Mouse (Mus musculus) kidney, postnatal 10 days (tissue): ENCODE results near the gene Tmem127.
"Not testable (repeated sequence)": the region's sequence is repeated elsewhere in the genome, so short reads cannot be mapped to it uniquely, and the experiment has no call there.

ENCODE experiments used
- DNase-seq: peaks from one replicate; pipeline ENCODE4 v3.0.0; 2021; ENCODE audit warnings: mixed read lengths

Tmem127 gene

DNA sequence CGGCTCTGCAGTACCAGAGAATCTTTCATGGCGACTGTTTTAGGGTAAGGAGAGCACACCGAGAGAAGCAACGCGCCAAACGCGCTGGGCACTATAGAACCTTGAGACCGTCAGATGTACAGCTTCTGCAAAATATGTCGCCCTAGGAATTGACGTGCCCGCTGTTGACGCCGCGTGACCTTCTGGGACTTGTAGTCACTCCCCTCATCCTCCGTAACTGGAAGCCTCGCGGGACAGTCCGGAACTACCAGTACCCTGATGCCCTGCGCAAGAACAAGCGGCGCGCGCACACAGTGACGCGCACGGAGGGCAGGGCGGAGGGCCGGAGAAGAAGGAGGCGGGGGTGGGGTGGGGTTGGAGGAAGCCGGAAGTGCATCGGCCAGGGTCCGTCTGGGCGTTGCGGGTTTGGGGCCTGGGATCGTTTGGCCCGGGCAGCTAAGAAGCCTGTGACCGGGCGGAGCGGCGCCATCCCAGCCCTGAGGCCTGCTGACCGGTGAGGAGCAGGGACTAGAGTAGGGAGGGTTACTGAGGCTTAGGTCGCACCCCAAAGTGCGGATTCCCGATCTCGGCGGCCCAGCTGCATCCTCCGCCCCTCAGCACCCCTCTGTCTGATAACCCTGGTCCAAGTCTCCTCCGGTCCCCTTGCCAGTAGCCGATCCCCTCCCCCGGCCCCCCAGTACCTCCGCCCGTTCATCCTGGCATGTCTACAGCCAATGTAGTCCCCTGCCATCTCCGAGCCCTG lies at the start of gene Tmem127, which contains the start of gene Ciao1:
Tmem127 (plus strand) TSS at position 317 of the 742 bp plus-strand sequence.
Ciao1 (minus strand) TSS at position 225 of the 742 bp plus-strand sequence.
- peak; percentile 99 for DNase-seq

DNA sequence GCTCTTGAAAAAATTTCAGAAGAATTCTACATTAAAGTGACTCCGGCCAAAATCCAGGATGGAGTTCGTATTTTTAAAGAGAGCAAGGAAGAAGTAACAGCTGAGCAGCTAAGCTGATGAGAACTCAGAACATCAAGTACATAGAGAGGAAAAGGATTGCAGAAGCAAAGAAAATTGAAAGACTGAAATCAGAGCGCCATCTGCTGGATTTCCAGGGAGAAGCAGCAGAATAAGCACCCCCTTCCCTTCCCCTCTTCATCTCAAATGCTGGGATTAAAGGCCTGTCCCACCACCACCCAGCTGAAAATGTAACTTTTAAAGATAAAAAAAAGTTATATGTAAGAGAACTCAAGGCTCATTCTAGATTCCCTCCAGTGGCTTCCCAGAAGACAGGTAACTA lies 42.8 kb upstream of the Tmem127 start:
- DNase-seq: peak; percentile 71

DNA sequence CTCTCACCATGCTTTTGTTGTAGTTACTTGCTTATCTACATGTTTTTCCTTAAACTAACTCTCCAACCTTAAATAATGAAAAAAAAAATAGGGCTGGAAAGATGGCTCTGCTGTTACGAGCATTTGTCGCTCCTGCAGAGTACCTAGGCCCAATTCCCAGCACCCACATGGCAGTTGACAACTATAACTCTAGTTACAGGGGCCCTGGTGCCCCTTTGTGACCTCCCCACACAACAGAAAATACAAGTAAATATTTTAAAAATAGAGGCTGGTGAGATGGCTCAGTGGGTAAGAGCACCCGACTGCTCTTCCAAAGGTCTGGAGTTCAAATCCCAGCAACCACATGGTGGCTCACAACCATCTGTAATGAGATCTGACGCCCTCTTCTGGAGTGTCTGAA lies 41.8 kb upstream of the Tmem127 start:
- DNase-seq: not testable (repeated sequence)

DNA sequence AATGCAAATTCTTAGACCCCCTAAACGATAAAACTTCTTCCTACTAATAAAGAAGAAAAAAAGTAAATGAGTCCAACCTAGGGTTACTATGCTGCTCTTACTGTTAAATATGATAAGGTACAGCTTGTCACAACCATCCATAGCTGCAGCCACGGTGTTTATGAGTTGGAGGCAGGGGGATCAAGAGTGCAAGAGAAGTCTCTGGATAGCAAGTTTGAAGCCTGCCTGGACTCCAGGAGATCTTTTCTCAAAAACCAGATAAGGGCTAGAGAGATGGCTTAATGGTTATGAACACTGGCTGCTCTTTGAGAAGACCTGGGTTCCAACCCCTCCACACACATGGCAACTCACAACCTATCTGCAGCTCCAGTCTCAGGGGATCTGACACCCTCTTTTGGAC lies 40.8 kb upstream of the Tmem127 start:
- DNase-seq: no peak

DNA sequence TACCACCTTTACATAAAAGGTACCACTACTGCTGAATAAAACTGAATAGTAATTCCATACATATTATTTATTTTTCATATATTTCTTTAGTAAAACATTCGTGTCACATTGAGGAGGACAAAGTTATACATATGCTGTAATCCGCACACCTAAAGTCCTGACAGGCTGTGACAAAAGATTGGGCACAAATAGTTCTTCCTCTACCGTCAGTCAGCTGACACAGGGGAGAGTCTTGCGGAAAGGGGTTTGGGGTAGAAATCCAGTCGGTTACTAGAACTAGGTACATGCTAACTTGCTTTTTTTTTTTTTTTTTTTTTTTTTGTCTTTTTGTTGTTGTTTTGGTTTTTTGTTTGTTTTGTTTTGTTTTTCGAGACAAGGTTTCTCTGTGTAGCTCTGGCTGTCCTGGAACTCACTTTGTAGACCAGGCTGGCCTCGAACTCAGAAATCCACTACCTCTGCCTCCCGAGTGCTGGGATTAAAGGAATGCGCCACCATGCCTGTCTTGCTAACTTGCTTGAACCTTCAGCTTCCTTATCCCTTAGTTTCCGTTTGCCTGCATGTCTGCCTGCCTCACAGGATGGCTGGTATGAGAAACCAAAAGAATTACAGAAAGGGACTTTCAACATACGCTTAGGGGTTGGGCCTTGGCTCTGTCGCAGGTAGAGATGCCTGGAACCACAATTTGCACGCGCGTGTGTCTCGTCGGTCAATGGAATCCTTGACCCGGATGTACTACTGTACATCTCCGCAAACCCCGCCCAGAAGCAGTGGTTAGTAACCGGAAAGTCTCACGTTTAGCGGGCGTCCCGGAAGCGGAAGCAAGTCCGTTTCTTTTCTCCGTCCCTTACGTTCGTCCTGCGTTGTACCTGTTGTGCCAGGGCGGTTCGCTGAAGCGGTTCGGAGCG lies 39.9 kb upstream of the Tmem127 start, which contains the start of the genes 1810024B03Rik and Snrnp200:
1810024B03Rik (minus strand) TSS at position 734 of the 905 bp plus-strand sequence.
Snrnp200 (plus strand) TSS at position 840 of the 905 bp plus-strand sequence.
- DNase-seq: peak; percentile 96

DNA sequence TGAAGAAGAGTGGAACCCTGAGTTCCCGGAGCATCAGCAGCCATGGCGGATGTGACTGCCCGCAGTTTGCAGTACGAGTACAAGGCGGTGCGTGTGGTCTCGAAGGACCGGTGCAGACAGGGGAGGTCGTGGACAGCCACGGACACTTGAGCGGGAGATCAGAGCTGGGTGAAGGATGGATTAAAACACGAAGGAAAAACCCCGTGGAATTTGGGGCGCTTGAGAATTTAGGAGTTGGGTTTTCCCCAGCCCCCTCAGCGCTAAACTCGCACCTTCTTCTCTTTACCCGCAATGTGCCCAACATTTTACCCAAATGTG lies 39.3 kb upstream of the Tmem127 start:
- DNase-seq: no peak

DNA sequence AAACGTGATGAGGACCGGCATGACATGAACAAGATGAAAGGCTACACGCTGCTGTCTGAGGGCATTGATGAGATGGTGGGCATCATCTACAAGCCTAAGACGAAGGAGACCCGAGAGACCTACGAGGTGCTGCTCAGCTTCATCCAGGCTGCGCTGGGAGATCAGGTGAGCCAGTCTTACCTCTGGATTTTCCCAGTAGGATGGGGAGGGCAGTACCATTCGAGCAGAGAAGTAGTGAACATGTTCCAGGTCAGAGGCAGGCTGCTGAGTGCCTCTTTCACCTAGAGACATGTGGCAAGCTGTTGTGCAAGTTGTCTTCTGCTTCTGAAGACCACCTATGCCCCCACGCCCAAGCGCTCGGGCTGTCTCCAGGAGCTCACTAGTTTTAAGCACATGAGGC lies 37.0 kb upstream of the Tmem127 start:
- no peak for DNase-seq

DNA sequence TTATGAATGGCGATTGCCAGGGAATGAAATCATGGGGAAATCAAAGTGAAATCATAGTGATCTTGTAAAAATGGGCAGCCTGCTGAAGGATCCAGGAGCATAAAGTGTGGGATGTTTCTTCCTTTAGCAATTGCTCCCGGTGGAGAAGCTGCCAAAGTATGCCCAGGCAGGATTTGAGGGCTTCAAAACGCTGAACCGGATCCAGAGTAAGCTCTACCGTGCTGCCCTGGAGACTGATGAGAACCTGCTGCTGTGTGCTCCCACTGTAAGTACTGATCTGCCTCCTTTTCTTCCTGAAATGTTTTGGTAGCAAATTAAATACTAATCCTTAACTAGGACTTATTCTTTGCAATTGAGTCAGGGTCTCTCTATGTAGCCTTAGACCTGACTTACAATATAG lies 30.0 kb upstream of the Tmem127 start:
- no peak for DNase-seq

DNA sequence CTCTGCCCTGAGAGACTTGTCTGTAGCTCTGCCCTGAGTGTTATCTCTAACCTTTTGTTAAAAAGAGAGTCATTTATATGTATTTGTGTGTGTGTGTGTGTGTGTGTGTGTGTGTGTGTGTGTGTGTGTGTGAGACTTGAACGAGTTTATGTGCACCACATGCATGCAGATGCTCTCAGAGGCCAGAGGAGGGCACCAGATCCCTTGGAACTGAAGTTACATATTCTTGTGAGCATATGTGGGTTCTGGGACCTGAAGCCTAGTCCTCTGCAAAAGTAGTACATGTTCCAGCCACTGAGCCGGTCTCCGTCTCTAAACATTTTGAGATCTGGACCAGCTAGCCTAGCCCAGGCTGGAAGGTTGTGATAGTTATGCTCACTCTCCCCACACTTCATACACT lies 22.4 kb upstream of the Tmem127 start:
- DNase-seq: no peak

DNA sequence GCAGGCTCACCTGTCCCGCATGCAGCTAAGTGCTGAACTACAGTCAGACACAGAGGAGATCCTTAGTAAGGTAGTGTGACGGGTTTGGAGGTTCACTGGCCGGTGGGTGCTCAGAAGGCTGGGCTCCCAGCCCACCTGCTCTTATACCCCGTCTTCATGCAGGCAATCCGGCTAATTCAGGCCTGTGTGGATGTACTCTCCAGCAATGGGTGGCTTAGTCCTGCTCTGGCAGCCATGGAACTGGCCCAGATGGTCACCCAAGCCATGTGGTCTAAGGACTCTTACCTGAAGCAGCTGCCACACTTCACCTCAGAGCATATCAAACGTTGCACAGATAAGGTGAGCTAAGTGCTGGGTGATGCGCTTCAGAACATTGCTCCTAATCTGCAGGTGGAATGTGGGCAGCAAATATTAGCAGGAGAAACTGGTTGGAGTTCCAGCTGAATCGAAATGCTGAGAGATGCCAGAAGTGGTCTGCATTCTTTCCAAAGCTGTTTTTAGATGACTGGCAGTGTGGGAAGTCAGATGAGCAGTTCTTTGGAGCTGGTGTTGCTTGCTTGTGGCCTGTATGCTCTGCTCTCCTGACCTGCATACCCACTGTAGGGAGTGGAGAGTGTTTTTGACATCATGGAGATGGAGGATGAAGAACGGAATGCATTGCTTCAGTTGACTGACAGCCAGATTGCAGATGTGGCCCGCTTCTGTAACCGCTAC lies 9.7 kb upstream of the Tmem127 start:
- DNase-seq: no peak

DNA sequence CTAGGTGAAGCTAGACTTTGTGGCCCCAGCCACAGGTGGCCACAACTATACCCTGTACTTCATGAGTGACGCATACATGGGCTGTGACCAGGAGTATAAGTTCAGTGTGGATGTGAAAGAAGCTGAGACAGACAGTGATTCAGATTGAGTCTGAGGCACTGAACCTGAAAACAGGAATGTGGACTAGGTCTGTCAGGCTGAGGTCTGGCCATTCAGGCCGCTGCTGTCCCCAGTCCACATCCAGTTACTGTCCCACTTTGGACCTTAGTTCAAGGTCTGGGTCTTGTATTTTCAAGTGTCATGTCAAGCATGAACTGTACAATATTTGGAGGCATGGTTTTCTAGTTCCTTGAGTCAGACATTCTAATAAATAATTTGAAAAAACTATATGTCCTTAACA lies 7.6 kb upstream of the Tmem127 start:
- DNase-seq: no peak

DNA sequence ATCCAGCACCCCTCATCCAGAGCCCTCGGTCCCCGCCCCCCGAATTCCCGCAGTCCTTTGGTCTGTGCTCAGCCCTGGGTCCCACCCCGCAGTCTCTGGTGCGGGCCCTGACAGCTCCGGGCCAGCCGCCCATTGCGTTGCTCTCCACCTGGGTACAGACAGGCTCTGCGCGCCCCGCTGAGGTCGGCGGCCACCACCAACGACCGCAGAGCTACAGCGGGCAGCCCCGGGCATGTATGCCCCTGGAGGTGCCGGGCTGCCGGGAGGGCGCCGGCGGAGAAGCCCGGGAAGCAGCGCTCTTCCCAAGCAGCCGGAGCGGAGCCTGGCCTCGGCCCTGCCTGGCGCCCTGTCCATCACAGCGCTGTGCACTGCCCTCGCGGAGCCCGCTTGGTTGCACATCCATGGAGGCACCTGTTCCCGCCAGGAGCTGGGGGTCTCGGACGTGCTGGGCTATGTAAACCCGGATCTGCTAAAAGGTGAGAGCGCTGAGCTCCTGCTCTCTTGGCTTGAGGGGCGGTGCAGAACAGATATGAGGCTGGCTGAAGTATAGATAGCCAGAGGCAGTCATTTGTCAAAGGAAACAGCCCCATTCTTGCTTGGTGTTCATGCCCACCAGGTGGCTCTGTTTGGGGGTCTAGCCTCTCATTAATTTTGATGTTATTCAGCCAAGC lies 761 bp downstream of the Tmem127 start:
- DNase-seq: peak; percentile 69

DNA sequence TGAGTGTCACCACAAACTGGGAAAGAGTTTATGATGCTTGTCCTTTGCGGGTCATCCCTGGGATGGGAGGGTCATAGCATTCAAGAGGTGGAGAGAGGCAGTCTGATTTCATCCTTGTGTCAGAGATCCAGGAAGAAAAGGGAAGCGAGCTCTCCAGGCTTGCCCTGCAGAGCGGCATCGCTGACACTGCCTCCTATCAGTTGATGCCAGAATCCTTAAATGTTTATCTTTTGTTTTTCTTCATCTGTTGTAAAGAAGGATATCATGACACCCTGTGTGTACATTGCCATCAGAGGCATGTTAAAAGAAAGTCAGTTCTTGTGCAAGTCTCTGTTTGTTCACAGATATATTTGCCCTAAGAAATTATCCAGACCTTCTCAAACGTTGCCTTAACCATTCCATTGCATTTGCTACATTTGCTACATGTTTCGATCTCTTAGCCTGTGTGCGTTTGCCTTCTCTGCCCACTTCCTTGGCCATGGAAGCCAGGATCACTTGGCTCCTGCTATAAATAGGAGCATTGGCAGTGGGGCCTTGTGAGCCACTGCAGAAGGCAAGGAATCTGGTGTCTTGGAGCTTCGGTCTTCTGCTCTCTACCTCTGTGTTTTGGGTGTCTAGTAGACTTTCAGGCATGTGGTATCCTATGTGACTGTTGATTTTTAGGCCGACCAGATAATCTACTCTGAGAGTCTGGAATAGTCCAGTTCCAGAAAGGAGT lies 2.7 kb downstream of the Tmem127 start:
- no peak for DNase-seq

DNA sequence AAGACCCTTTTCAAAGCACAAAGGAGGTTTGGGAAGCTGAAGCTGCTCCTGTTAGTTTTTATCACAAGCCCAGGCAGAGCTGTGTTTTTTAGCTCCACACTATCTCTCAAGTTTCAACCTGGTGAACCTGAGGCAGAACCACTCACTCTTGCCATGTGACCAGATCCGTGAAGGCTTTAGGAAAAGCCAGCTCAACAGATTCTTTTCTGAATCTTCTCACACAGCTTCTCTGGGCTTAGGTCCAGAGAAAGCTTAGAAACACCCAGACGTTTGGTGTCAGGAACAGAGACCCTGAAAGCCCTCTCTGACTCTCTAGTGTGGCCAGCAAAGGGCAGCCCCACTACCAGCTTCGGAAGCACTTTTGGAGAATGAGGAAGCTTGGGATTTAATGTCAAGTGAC lies 3.7 kb downstream of the Tmem127 start:
- no peak for DNase-seq

DNA sequence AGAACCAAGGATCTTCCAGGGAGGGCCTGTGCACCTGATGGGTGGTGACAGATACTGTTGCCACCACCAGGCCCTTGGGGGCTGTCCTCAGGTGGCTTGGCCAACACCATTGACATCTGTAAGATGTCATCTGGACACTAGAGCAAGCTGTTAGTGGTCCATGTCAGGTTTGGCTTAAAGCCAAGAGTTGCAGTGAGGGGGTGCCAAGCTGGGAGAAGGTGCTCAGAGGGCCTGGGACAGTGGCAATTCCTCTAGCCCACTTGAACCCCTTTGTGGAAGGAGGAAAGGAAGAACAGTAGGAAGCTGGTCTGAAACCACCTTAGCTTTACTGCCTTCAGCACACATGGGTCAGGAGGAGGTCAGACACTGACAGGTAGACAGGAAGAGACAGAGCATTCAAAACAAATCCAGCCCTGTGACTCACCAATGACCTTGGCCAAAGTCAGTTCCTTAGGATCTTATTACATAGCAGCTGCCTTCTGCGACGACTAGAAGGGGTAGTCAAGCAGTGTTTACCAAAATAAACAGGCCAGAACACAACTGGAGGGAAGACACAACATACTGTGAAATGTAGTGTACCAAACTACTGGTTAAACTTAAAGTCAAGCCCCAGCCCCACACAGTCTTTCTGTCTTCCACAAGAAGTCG lies 4.3 kb downstream of the Tmem127 start:
- peak; percentile 36 for DNase-seq

DNA sequence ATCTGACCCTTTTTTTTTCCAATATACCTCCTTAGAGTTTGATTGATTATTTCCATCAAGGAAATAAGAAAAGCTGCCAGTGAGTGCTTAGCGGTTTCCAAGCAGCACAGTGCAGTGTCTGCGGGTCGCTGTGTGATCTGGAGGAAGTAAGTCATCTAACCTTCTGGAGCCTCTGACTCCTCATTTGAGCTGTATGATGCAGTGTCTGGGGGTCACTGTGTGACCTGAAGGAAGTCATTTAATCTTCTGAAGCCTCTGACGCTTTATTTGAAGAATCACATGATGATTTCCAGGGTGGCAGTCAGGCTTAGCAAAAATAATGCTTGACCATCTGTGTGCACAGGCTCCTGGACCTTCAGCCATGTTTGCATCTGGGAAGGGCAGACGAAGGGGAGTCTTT lies 5.1 kb downstream of the Tmem127 start:
- peak; percentile 52 for DNase-seq

DNA sequence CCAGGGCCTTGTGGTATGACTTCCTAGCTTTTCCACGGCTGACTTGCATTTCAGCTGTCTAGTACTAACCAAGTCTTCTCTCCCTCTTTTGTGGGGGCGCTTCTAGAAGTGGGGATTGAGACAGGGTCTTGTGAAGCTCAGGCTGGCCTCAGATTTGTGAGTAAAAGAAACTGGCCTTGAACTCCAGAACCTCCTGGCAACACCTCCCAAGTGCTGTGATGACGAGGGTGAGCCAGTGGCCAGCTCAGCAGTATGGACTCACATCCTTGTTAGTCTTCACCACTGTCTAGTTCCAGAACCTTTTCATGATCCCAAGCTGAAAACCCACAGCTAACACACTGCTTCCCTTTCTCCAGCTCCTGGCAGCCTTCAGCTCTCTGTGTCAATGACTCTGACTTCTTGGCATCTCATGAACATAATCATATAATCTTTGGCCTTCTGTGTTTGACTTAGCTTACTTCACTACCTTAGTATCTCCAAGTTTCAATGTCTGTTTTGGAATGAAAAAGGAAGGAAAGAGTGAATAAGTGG lies 7.0 kb downstream of the Tmem127 start:
- DNase-seq: no peak

DNA sequence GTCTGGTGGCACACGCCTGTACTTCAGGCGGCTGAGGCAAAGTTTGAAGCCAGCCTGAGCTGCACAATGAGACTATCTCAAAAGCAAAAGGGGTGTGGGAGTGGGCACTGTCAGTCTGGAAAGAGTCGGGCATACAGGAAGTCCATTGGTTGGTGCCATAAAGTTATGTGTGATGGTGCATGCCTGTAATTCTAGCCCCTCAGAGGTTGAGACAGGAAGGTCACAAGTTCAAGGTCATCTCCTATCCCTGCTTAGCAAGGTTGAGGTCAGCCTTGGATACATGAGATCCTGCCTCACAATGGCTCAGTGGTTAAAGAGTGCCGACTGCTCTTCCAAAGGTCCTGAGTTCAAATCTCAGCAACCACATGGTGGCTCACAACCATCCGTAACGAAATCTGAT lies 7.6 kb downstream of the Tmem127 start:
- DNase-seq: no peak

DNA sequence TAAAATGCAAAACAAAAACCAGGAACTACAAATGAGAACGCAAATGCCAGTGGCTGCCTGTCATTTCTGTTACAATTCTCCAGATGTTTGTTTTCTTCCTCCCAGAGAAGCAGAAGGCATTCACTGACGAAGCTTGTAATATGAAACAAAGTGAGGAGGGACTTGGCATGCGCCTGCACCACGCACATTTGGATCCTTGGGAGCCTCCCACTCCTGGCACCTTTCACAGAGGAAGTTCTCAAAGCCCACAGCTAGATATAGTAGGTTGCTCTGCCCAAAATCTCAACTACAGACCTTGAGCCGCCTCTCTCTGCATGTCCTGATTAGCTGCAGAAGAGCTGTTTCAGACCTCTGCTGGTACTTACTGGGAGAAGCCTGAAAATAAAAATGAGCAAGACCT lies 11.6 kb downstream of the Tmem127 start:
- DNase-seq: no peak

DNA sequence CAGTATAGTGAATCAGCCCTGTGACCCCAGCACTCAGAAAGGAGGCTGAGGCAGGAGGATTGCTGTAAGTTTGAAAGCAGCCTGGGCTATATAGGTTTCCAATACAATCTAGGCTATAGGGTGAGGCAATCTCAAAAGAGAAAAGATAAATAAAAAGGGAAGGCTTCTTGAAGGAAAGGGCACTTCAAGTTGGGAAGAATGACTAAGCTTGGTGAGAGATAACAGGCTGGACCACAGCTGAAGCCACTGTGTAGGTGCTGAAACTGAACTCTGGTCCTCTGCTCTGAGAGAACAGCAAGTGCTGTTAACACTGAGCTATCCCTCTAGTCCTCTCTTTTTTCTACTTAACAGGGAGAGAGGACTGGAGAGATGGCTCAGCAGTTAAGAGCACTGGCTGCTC lies 14.8 kb downstream of the Tmem127 start:
- DNase-seq: no peak

DNA sequence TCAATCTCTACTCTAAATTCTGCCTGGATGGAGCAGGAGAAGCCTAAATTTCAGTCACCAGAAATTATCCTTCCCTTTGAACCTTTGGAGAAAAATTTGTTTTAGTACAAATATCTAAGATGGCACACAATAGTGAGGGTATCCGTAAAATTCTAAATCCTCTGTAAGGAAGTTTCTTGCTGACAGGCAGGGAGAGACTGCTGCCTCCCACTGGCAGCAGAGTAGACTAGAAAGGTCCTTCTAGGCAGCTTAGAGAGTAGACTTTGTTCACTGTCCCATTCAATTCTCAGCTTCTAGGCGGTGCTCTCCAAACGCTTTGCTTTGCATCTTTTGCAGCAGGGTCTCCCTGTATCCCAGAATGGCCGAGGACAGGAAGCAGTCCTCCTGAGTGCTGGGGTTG lies 20.1 kb downstream of the Tmem127 start:
- DNase-seq: no peak
